Mouse (Mus musculus) kidney, adult 2 months (tissue): ENCODE data around the gene Map4k5. TPM values are rescaled to one million over a fixed set of nuclear protein-coding genes. Genes with fewer than 3 reads are reported as not detected.

Experiments
- DNase-seq: peaks from one replicate; pipeline ENCODE4 v3.0.0; 2021
- H3K27ac ChIP-seq: fragments of 200-500 bp; 2 replicates; pipeline ENCODE4 v1.5.1; 2012; ENCODE audit warnings: low read depth, low read length, control low read depth, inconsistent platforms; ENCODE audit not compliant: insufficient read depth
- H3K27me3 ChIP-seq: fragments of 200-500 bp; replicated peaks from 2 replicates; pipeline ENCODE4 v1.6.1; 2012; ENCODE audit warnings: mild to moderate bottlenecking, moderate library complexity, low read length, inconsistent platforms; ENCODE audit not compliant: control insufficient read depth, insufficient read depth
- H3K36me3 ChIP-seq: fragments of 200-500 bp; 2 replicates; pipeline ENCODE4 v1.6.1; 2012; ENCODE audit warnings: mild to moderate bottlenecking, moderate library complexity, low read length, inconsistent platforms; ENCODE audit not compliant: control insufficient read depth, insufficient read depth
- H3K4me1 ChIP-seq: fragments of 200-500 bp; 2 replicates; pipeline ENCODE4 v1.6.1; 2011; ENCODE audit warnings: low read length; ENCODE audit not compliant: control insufficient read depth, insufficient read depth
- H3K4me3 ChIP-seq: fragments of 200-500 bp; 2 replicates; pipeline ENCODE4 v1.5.1; 2011; ENCODE audit warnings: mild to moderate bottlenecking, low read depth, low read length, control low read depth; ENCODE audit not compliant: insufficient read depth
- CTCF ChIP-seq: fragments of 200-500 bp; conservative IDR thresholded peaks from 2 replicates; pipeline ENCODE4 v1.5.1; 2011; ENCODE audit warnings: low read depth, mild to moderate bottlenecking, control low read depth, low read length, moderate library complexity, mixed read lengths; ENCODE audit not compliant: insufficient read depth, insufficient read length
- POLR2A ChIP-seq: fragments of 200-500 bp; IDR thresholded peaks from one replicate; pipeline ENCODE4 v1.6.1; 2011; ENCODE audit warnings: low read depth, low read length, control low read depth
- WGBS: fragments of 180-500 bp; shearing (Covaris S2); methylation state at CpG from one replicate; pipeline ENCODE4 v1.1.7; 2018; 5-methylcytosine and 5-hydroxymethylcytosine counted together
- polyA plus RNA-seq: library from polyadenylated mRNA; depleted of rRNA; stranded (reverse); fragments of >200 nt; gene quantifications from 2 replicates; pipeline ENCODE4 v1.2.3, GENCODE M21; 2012

Gene Map4k5
- polyA plus RNA-seq, 1 experiment, result 6.3 TPM

DNA sequence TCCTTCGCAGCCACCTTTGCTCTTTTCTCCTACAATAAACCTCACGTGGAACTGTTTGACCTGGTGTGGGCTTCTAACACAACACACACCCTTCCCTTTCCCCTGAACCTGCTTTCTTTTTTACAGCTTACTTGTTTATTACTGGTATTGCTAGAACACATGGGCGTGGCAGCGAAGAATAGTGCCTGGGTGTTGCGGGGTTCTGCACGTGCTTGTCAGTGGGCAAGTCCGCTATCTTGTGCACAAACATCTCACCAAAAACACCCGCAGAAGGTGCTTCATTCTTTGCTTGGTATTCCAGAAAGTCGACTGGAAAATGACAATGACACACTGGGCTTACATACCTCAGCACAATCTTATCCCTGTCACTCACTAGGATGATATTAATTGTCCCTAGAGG is 107.5 kb downstream of the Map4k5 start:
- H3K27ac ChIP-seq, result peak overlapping the region; percentile 64
- DNase-seq, result no peak
- TF ChIP-seq POLR2A (no peak), CTCF (no peak)
- H3K36me3 ChIP-seq, result no peaks in the 10 kb centered on the region; the same call in 1 of the 2 replicates
- no peak overlapping the region for H3K4me3 ChIP-seq
- H3K4me1 ChIP-seq, result peaks cover 25% of the 10 kb centered on the region; the same call in 1 of the 2 replicates
- 66% methylated on average over 9 of the region's 9 CpGs for WGBS
- no peaks in the 10 kb centered on the region for H3K27me3 ChIP-seq

DNA sequence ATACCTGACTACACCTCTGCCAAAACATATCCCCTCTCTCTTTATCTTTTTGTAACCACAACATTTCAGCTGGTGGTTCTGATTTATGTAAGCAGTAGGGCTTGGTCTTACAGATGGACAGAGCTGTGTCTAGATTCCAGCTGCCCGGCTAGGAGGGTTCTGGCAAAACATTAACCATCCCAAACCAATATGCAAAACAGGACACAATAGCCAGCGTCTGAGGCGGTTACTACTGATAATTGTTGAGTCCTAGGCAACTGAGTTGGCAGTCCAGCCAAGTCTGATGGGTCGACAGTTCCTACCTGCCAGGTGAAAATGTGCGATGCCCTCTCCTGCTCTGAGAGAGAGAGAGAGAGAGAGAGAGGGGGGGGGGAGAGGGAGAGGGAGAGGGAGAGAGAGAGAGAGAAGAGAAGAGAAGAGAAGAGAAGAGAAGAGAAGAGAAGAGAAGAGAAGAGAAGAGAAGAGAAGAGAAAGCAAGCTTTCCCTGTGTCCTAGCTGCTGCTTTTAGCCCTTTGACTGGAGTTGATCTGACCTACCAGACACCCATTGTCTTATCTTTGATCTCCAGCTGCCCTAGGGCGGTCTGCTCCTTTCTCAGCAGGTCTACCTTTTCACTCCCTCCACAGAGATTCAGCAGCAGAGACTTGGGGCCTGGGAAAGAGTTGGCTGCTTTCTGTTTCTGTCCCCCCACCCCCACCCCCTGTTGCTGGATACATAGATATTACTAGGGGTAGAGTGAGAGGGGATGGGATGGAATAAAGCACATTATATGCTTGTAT is 109.6 kb downstream of the Map4k5 start:
- peak; percentile 94 for DNase-seq
- H3K27me3 ChIP-seq, result no peaks in the 10 kb centered on the region
- no peak for TF ChIP-seq POLR2A
- H3K4me3 ChIP-seq, result no peak overlapping the region
- 36% methylated on average over 6 of the region's 6 CpGs for WGBS
- H3K27ac ChIP-seq, result peak overlapping the region; percentile 98
- H3K4me1 ChIP-seq, result peaks cover 41% of the 10 kb centered on the region
- H3K36me3 ChIP-seq, result no peaks in the 10 kb centered on the region; the same call in 1 of the 2 replicates

- 16% methylated on average over 10 of the region's 10 CpGs for WGBS
- H3K27me3 ChIP-seq, result no peaks in the 10 kb centered on the region
- H3K4me1 ChIP-seq, result peaks cover 50% of the 10 kb centered on the region
- TF ChIP-seq POLR2A, result peak; percentile 8
- TF ChIP-seq CTCF, result no peak
- no peaks in the 10 kb centered on the region; the same call in 1 of the 2 replicates for H3K36me3 ChIP-seq
- peak overlapping the region; percentile 98 for H3K27ac ChIP-seq
- DNase-seq, result peak; percentile 97
- H3K4me3 ChIP-seq, result no peak overlapping the region
Observed at GRCm38 (mm10) chr12:69781935-69782650, 110.9 kb downstream of the Map4k5 start.

GRCm38 (mm10) chr12:69781480-69781879 is 111.5 kb downstream of the Map4k5 start:
- WGBS, result 38% methylated on average over 8 of the region's 8 CpGs
- peaks cover 56% of the 10 kb centered on the region for H3K4me1 ChIP-seq
- peak overlapping the region; percentile 98 for H3K27ac ChIP-seq

GRCm38 (mm10) chr12:69777957-69778356 is 115.0 kb downstream of the Map4k5 start:
- DNase-seq, result peak; percentile 82
- H3K36me3 ChIP-seq, result no peaks in the 10 kb centered on the region; the same call in 1 of the 2 replicates
- peaks cover 51% of the 10 kb centered on the region for H3K4me1 ChIP-seq
- H3K27me3 ChIP-seq, result no peaks in the 10 kb centered on the region
- no peak for TF ChIP-seq POLR2A
- no peak for TF ChIP-seq CTCF
- no peak overlapping the region for H3K4me3 ChIP-seq
- WGBS, result 26% methylated on average over 2 of the region's 2 CpGs
- peak overlapping the region; percentile 99 for H3K27ac ChIP-seq

More at GRCm38 (mm10) chr12:69781480-69781879, 111.5 kb downstream of the Map4k5 start:
- H3K36me3 ChIP-seq, result no peaks in the 10 kb centered on the region; the same call in 1 of the 2 replicates
- TF ChIP-seq POLR2A (no peak), CTCF (no peak)
- DNase-seq, result peak; percentile 70
- no peak overlapping the region for H3K4me3 ChIP-seq
- no peaks in the 10 kb centered on the region for H3K27me3 ChIP-seq

GRCm38 (mm10) chr12:69777341-69777730 is 115.7 kb downstream of the Map4k5 start:
- H3K4me1 ChIP-seq, result peaks cover 48% of the 10 kb centered on the region
- no peaks in the 10 kb centered on the region; the same call in 1 of the 2 replicates for H3K36me3 ChIP-seq
- WGBS, result 50% methylated on average over 6 of the region's 6 CpGs
- peak overlapping the region; percentile 99 for H3K27ac ChIP-seq
- H3K4me3 ChIP-seq, result no peak overlapping the region
- no peaks in the 10 kb centered on the region for H3K27me3 ChIP-seq
- TF ChIP-seq CTCF, result no peak
- no peak for TF ChIP-seq POLR2A
- DNase-seq, result peak; percentile 69
